Mouse (Mus musculus) cerebellum, adult (tissue): ENCODE results near the gene Taar5.

ENCODE experiments used
- ATAC-seq: cut with Nextera tagmentation; 2 replicates; pipeline ENCODE4 v1.9.2; 2017; ENCODE audit warnings: mild to moderate bottlenecking, moderate library complexity, mixed read lengths; ENCODE audit not compliant: insufficient number of reproducible peaks, low FRiP score, low TSS enrichment

Gene Taar5

GRCm38 (mm10) chr10:23970656-23971165 is at the start of gene Taar5:
TSS of gene Taar5 (plus strand) at chr10:23970706.
- peak; percentile 16; the same call in 1 of the 2 replicates for ATAC-seq

GRCm38 (mm10) chr10:23922468-23922867 is 48.0 kb upstream of the Taar5 start:
- ATAC-seq, result no peak

DNA sequence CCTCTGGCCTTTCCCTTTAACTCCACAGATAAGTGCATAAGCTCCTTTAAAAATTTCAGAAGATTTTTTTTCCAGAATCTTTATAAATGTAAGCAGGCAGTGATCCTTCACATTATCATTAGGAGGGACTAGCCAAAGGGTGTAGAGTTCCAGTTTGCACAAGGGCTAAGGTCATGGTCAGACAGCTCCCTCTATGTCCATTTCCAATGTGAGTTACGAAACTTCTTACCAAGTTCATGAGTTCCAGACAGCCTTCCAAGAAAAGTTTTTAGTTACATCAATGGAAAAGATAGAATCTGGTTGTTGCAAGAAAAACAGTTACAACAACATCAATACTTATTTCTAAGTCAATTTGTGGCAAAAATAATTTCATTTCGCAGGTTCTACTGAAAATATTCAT is 46.6 kb upstream of the Taar5 start:
- ATAC-seq, result no peak

- ATAC-seq, result no peak
Measured at GRCm38 (mm10) chr10:23937613-23938012, 32.9 kb upstream of the Taar5 start.

- 0 out of 2 replicates have a peak, but pooled peaks have one; percentile 20 for ATAC-seq
Measured at GRCm38 (mm10) chr10:23938312-23938711, 32.2 kb upstream of the Taar5 start, which contains the start of gene Taar2. TSS of gene Taar2 (plus strand) at chr10:23938572.

DNA sequence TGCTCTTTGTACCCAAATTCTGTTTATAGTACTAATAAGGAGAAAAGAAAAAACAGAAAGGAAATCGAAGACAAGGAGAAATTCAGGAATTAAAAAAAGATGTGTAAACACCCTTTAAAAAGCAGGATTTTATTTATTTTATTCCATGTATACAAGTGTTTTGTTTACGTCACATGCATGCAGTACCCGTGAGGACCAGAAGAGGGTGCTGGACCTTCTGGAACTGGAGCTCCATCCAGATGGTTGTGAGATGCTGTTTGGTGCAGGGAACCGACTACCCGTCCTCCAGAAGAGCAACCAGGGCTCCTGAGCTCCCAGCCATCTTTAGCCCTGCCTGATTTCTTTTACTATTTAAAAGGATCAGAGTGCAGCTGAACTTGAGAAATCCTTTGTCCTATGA is 28.0 kb upstream of the Taar5 start:
- no peak for ATAC-seq

- no peak for ATAC-seq
Measured at GRCm38 (mm10) chr10:23948026-23948425, 22.5 kb upstream of the Taar5 start.

GRCm38 (mm10) chr10:23949508-23950005 is 20.9 kb upstream of the Taar5 start, which contains the start of gene Taar3:
TSS of gene Taar3 (plus strand) at chr10:23949558.
- no peak for ATAC-seq

DNA sequence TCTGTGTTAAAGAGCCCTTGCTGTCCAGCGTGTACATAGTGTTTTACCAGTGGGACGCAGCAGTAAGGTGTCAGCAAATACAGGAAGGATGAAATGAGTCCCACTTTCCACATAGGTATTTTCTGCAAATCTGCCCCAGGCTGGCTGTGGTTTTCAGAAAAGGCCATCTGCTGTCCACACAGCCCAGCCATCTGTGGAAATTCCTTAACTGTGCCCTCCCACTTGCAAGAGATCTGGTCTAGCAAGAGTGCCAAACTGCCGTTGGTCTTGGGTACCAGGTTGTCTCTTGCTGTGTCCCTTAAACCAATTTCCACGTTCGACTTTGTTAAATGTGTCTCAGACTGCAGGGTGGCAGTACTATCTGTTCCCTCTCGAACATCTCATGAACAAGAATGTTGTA is 18.8 kb upstream of the Taar5 start:
- ATAC-seq, result peak; percentile 93

GRCm38 (mm10) chr10:23959071-23959470 is 11.4 kb upstream of the Taar5 start:
- no peak for ATAC-seq

DNA sequence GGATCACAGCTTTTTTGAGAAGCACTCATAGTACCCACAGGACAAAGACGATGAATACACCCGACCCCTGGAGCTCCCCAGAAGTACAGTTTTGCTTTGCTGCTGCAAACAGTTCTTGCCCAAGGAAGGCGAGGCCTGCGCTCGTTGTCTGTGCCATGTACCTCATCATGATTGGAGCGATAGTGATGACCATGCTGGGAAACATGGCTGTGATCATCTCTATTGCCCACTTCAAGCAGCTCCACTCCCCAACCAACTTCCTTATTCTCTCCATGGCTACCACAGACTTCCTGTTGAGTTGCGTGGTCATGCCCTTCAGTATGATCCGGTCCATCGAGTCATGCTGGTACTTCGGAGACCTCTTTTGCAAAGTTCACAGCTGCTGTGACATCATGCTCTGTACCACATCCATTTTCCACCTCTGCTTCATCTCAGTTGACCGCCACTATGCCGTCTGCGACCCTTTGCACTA is 10.0 kb upstream of the Taar5 start, which contains the start of gene Taar4:
Taar4 (plus strand) TSS at position 51 of the 472 bp plus-strand sequence.
- no peak for ATAC-seq

- no peak for ATAC-seq
Measured at GRCm38 (mm10) chr10:23963444-23963843, 7.1 kb upstream of the Taar5 start.

- no peak for ATAC-seq
Measured at GRCm38 (mm10) chr10:23964921-23965610, 5.4 kb upstream of the Taar5 start.

DNA sequence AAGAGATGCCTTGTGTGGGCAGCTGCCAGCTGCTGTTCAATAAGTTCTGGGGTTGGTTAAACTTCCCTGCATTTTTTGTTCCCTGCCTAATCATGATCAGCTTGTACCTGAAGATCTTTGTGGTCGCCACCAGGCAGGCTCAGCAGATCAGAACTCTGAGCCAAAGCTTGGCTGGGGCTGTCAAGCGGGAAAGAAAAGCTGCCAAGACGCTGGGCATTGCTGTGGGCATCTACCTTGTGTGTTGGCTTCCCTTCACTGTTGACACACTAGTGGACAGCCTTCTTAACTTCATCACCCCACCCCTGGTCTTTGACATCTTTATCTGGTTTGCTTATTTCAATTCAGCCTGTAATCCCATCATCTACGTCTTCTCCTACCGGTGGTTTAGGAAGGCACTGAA is 750 bp downstream of the Taar5 start:
- ATAC-seq, result peak; percentile 67; the same call in 1 of the 2 replicates

- no peak for ATAC-seq
Measured at GRCm38 (mm10) chr10:23977958-23978357, 7.5 kb downstream of the Taar5 start.

- peak; percentile 76 for ATAC-seq
Measured at GRCm38 (mm10) chr10:23978901-23979705, 8.6 kb downstream of the Taar5 start.

DNA sequence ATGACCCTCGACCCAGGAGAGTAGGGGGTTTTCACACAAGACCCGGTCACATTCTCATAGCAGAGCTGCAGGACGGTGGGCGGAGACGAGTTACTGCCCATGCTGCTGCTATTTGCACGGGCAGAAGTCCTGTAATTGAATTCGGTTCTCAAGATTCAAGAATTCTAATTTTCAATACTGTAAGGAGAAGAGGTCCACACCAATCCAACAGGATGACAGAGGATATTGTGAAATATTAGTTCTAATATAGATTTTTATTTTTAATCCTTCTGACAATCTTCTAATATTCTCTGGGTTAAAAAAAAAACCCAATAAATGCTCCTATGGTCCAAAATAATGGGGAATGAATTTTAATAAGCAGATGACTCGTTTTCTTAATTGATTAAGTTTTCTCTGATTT is 15.0 kb downstream of the Taar5 start, which contains the start of gene Taar6:
Taar6 (minus strand) TSS at position 101 of the 400 bp plus-strand sequence.
- ATAC-seq, result no peak

DNA sequence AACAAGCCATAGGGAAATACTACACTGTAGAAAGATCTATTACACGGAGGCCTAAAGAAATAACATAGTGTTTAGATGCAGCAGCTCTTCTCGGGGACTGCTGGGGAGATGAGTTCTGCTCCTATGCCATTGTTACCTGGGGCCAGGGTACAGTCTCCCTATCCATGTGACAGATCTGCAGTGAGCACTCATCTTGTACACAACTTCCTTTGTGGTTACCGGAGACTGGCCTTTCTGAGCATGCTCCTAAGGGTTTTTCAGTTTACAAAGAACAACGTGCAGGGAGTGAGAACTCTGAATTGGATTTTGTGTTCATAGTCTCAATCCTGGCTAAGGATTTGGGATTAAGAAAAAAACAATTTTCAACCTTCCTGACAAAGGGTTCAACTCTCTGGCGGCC is 15.9 kb downstream of the Taar5 start:
- no peak for ATAC-seq

- no peak for ATAC-seq
Measured at GRCm38 (mm10) chr10:23993381-23993780, 22.9 kb downstream of the Taar5 start, which contains the start of gene Taar7a. TSS of gene Taar7a (minus strand) at chr10:23993481.

GRCm38 (mm10) chr10:23999639-24000038 is 29.1 kb downstream of the Taar5 start, which contains the start of gene Taar7b:
TSS of gene Taar7b (plus strand) at chr10:23999939.
- ATAC-seq, result no peak

DNA sequence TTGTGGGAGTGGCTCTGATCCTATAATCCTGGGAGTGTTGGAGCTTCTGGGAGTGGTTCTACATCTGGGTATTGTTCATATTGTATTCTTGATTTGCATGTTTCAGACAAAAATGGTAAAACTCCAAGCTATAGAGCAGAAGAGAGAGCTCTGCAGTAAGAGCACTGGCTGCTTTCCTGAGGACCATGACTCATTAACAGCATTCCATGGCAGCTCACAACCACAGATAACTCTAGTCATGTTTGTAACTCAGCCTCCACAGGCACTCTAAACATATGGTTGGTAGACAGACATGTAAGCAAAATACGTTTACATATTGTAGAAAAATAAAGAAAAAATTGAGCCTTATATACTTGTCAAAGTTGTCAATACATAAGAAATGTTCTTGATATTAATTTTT is 35.9 kb downstream of the Taar5 start:
- no peak for ATAC-seq
